Mouse (Mus musculus): ENCODE data around the gene Adprhl1.

DNA sequence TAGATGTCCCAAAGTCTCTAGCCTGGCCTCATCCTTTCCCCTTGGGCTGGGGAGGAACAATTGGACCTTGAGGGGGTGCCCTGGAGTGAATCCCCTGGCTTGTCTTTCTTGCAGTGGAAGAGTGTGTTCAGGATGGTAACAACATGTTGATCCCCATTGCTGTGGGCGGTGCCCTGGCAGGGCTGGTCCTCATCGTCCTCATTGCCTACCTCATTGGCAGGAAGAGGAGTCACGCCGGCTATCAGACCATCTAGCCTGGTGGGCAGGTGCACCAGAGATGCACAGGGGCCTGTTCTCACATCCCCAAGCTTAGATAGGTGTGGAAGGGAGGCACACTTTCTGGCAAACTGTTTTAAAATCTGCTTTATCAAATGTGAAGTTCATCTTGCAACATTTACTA, 79.7 kb downstream of the Adprhl1 start:
- TF ChIP-seq CTCF (IDR thresholded peaks at IDR 0.05; ENCODE audit: borderline replicate concordance, extremely low read depth, insufficient read depth, insufficient read length) (no peak), POLR2A (IDR thresholded peaks at IDR 0.05; ENCODE audit: borderline replicate concordance, extremely low read depth, insufficient read depth, insufficient read length, poor library complexity, severe bottlenecking) (no peak)
